Comparison of ENCODE assay signal across 8 mouse cellular contexts in the genomic region with DNA sequence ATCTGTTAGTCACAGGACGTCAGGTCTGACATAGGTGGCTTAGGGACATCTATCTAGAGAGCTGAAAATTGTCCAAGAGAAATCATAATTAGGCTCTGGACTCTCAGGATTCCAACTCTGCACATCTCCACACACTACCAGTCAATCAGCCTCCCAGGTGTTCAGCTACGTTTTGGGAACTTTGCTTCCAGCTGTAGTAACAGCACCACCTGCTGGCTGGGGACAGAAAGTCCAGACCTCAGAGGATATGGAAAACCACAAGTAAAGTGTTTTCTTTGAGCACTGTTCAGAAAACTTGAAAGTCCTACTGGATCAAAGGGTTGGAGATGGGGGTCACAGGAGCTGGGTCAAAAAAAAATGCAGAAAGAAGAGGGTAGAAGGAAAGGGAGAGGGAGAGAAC. TPM values are rescaled to one million over a fixed set of nuclear protein-coding genes. Genes with fewer than 3 reads are reported as not detected.
A peak's percentile ranks its signal among the peaks of the same experiment; 100 is the strongest.
DNase-seq lines count a peak whose midpoint lies in the region; ATAC-seq and TF ChIP-seq lines count a peak whose summit lies in the region.

No protein-coding gene starts in this region.

- H3K27ac ChIP-seq in gastrocnemius, adult 2 months = no peak overlapping the region
- H3K27ac ChIP-seq in bone marrow, adult 2 months (ENCODE audit: control insufficient read depth, insufficient read depth, low read depth, low read length, poor library complexity) = no peak overlapping the region

- intact Hi-C loops in gastrocnemius, adult 2 months (cut with DNase I) = loop anchor here (1.0 to 10.0 kb wide), 2 partner anchors 67 to 154 kb away; no protein-coding TSS in a partner anchor

- peak; percentile 74 to 75; a peak in 3 of 4 replicates for ATAC-seq in hematopoietic stem cell, adult 5-6 weeks (replicated peaks in 1 of 2; ENCODE audit: insufficient read depth in 1 of 2, low FRiP score in 2 of 2, low TSS enrichment in 1 of 2, low read depth in 1 of 2, poor library complexity in 2 of 2, severe bottlenecking in 2 of 2)
- peak; percentile 73 for ATAC-seq in megakaryocyte progenitor cell, adult 5-6 weeks (replicated peaks; ENCODE audit: poor library complexity)

- peak; percentile 26 for DNase-seq in gastrocnemius, adult 2 months
- no peak for DNase-seq in gastrocnemius, postnatal 25 days
- peak; percentile 25 for DNase-seq in right cerebral cortex, postnatal 14 days
- no peak for DNase-seq in right cerebral cortex, postnatal 36 days (ENCODE audit: low spot score in 2 of 2)
- DNase-seq in thymus, postnatal 36 days = peak; percentile 31 to 44

- TF ChIP-seq POLR2A in bone marrow, adult 2 months (IDR thresholded peaks at IDR 0.05; ENCODE audit: borderline replicate concordance, control insufficient read depth, low read depth, low read length) = no peak

- H3K4me3 ChIP-seq in gastrocnemius, adult 2 months = no peak overlapping the region
- H3K4me3 ChIP-seq in bone marrow, adult 2 months (replicated peaks; ENCODE audit: control insufficient read depth, low read depth, low read length) = no peak overlapping the region

- TF ChIP-seq CTCF in gastrocnemius, adult 2 months (IDR thresholded peaks at IDR 0.05) = peak; percentile 75
- TF ChIP-seq CTCF in bone marrow, adult 2 months (IDR thresholded peaks at IDR 0.05; ENCODE audit: control insufficient read depth, insufficient read depth, low read length) = peak; percentile 57

- H3K4me1 ChIP-seq in bone marrow, adult 2 months (ENCODE audit: control insufficient read depth, insufficient read depth, low read length) = no peaks in the 10 kb centered on the region

- WGBS in bone marrow, adult 2 months = 25% methylated on average over 2 of the region's 2 CpGs

RNA-seq across cellular contexts. Expression of a gene that starts 12.5 kb away (rescaled TPM):
- total RNA-seq in gastrocnemius, adult 2 months (2021) = 1 to 10 TPM; 5.8 to 7.4 TPM
- 1 to 10 TPM; 5.1 to 5.7 TPM for total RNA-seq in gastrocnemius, postnatal 25 days (2021)
- 2.2 and 2.7 TPM in 2 replicates for polyA plus RNA-seq in bone marrow, adult 2 months (2011; ENCODE audit: insufficient read depth, insufficient read length, low replicate concordance, missing spikeins)
- total RNA-seq in hematopoietic stem cell, adult 5-6 weeks (2017) = 12.3 and 19.4 TPM in 2 replicates
- 14.6 and 14.9 TPM in 2 replicates for total RNA-seq in megakaryocyte progenitor cell, adult 5-6 weeks (2015)
- 5.7 TPM in 2 replicates for total RNA-seq in megakaryocyte progenitor cell, adult 5-6 weeks (2017)

RNA-seq across cellular contexts. Expression of a gene that starts 44.8 kb away (rescaled TPM):
- not detected for total RNA-seq in gastrocnemius, adult 2 months (2021)
- total RNA-seq in gastrocnemius, postnatal 25 days (2021) = not detected
- not detected in 2 replicates for polyA plus RNA-seq in bone marrow, adult 2 months (2011; ENCODE audit: insufficient read depth, insufficient read length, low replicate concordance, missing spikeins)
- not detected in 2 replicates for total RNA-seq in hematopoietic stem cell, adult 5-6 weeks (2017)
- total RNA-seq in megakaryocyte progenitor cell, adult 5-6 weeks (2015) = not detected in 2 replicates
- total RNA-seq in megakaryocyte progenitor cell, adult 5-6 weeks (2017) = not detected in 2 replicates

RNA-seq across cellular contexts. Expression of a gene that starts 56.0 kb away (rescaled TPM):
- total RNA-seq in gastrocnemius, adult 2 months (2021) = not detected
- not detected for total RNA-seq in gastrocnemius, postnatal 25 days (2021)
- not detected in 2 replicates for polyA plus RNA-seq in bone marrow, adult 2 months (2011; ENCODE audit: insufficient read depth, insufficient read length, low replicate concordance, missing spikeins)
- not detected in 2 replicates for total RNA-seq in hematopoietic stem cell, adult 5-6 weeks (2017)
- not detected in 2 replicates for total RNA-seq in megakaryocyte progenitor cell, adult 5-6 weeks (2015)
- not detected in 2 replicates for total RNA-seq in megakaryocyte progenitor cell, adult 5-6 weeks (2017)

Comparison
In these comparisons a context has a peak if more than half of its experiments do, and no peak if none do; other contexts are left out.
1. DNase-seq: peak in gastrocnemius, adult 2 months (single experiment), right cerebral cortex, postnatal 14 days (single experiment) and thymus, postnatal 36 days (2 of 2); none in gastrocnemius, postnatal 25 days (single experiment) and right cerebral cortex, postnatal 36 days (0 of 2).